Mouse (Mus musculus) heart, embryonic 15.5 days (tissue): ENCODE measurements around the gene Tbc1d14. TPM values are rescaled to one million over a fixed set of nuclear protein-coding genes. Genes with fewer than 3 reads are reported as not detected.

ENCODE experiments used
- ATAC-seq: fragments of 200-750 bp; cut with Nextera tagmentation; replicated peaks from 2 replicates; pipeline ENCODE4 v1.8.0; 2017; ENCODE audit warnings: low read depth, moderate TSS enrichment; ENCODE audit not compliant: insufficient number of reproducible peaks, insufficient read depth, low FRiP score
- H3K27ac ChIP-seq: fragments of 300-500 bp; sonication (generic); 2 replicates; pipeline ENCODE4 v1.5.1; 2015; ENCODE audit warnings: mild to moderate bottlenecking, inconsistent platforms
- H3K27me3 ChIP-seq: fragments of 300-500 bp; sonication (generic); 2 replicates; pipeline ENCODE4 v1.6.1; 2015; ENCODE audit warnings: inconsistent platforms
- H3K36me3 ChIP-seq: fragments of 300-500 bp; sonication (generic); 2 replicates; pipeline ENCODE4 v1.6.1; 2015; ENCODE audit warnings: mild to moderate bottlenecking, inconsistent platforms
- H3K4me1 ChIP-seq: fragments of 300-500 bp; sonication (generic); replicated peaks from 2 replicates; pipeline ENCODE4 v1.6.1; 2015; ENCODE audit warnings: inconsistent platforms
- H3K4me2 ChIP-seq: fragments of 300-500 bp; sonication (generic); 2 replicates; pipeline ENCODE4 v1.6.1; 2015; ENCODE audit warnings: inconsistent platforms, mild to moderate bottlenecking, moderate library complexity
- H3K4me3 ChIP-seq: fragments of 300-500 bp; sonication (generic); 2 replicates; pipeline ENCODE4 v1.5.1; 2015; ENCODE audit warnings: mild to moderate bottlenecking, inconsistent platforms
- H3K9ac ChIP-seq: fragments of 300-500 bp; sonication (generic); 2 replicates; pipeline ENCODE4 v1.6.1; 2015; ENCODE audit warnings: mild to moderate bottlenecking, inconsistent platforms
- H3K9me3 ChIP-seq: fragments of 300-500 bp; sonication (generic); replicated peaks from 2 replicates; pipeline ENCODE4 v1.6.1; 2016; ENCODE audit warnings: inconsistent platforms
- WGBS: fragments of 180-500 bp; shearing (Covaris S2); methylation state at CpG from one replicate; pipeline ENCODE4 v1.1.7; 2015; ENCODE audit warnings: mixed read lengths; 5-methylcytosine and 5-hydroxymethylcytosine counted together
- polyA plus RNA-seq: library from polyadenylated mRNA; unstranded; fragments of >200 nt; fragmentation: Nextera tagmentation; extraction: Ambion mirVana; gene quantifications from 2 replicates; pipeline ENCODE4 v1.2.1, GENCODE M21; 2015

The Tbc1d14 gene
- polyA plus RNA-seq, 1 experiment from 2014 or later: 14.8 TPM

DNA sequence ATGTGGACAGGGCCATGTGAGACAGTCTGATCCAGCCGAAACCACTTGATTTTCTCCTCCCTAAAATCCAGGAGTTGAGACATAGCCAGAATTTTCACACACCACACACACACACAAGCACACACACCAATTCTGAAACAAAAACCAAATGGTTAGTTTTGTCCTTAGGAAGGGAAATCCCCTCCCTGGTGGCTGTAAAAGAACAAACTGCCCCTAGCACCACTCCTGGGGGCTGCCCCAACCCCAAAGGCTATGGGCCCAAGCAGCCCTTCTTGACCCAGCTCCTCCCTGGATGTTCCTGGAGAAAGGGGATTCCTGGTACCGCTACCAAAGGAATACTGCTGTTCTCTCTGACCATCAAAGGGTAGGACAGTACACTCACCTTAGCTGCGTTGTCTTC, 16.6 kb downstream of the Tbc1d14 start:
- Histone ChIP-seq H3K4me2 (no peak overlapping the region), H3K27me3 (no peaks in the 10 kb centered on the region), H3K27ac (no peak overlapping the region), H3K4me1 (peaks cover 45% of the 10 kb centered on the region), H3K9me3 (no peaks in the 10 kb centered on the region), H3K36me3 (no peaks in the 10 kb centered on the region; the same call in 1 of the 2 replicates), H3K9ac (no peak overlapping the region), H3K4me3 (no peak overlapping the region)
- no peak for ATAC-seq
- WGBS: 86% methylated on average over 3 of the region's 3 CpGs

GRCm38 (mm10) chr5:36575745-36576144, 17.3 kb downstream of the Tbc1d14 start:
- Histone ChIP-seq H3K4me3 (no peak overlapping the region), H3K27ac (peak overlapping the region; percentile 63; the same call in 1 of the 2 replicates), H3K4me1 (peaks cover 38% of the 10 kb centered on the region), H3K4me2 (no peak overlapping the region), H3K9me3 (no peaks in the 10 kb centered on the region), H3K9ac (no peak overlapping the region), H3K36me3 (no peaks in the 10 kb centered on the region; the same call in 1 of the 2 replicates), H3K27me3 (no peaks in the 10 kb centered on the region)
- WGBS: 56% methylated on average over 1 of the region's 1 CpGs
- no peak for ATAC-seq

- no peaks in the 10 kb centered on the region for H3K9me3 ChIP-seq
- H3K4me3 ChIP-seq: no peak overlapping the region
- peaks cover 32% of the 10 kb centered on the region for H3K4me1 ChIP-seq
- no peak for ATAC-seq
- H3K27ac ChIP-seq: peak overlapping the region; percentile 63
- 54% methylated on average over 3 of the region's 3 CpGs for WGBS
- no peak overlapping the region for H3K9ac ChIP-seq
- no peaks in the 10 kb centered on the region; the same call in 1 of the 2 replicates for H3K36me3 ChIP-seq
- no peak overlapping the region for H3K4me2 ChIP-seq
- H3K27me3 ChIP-seq: no peaks in the 10 kb centered on the region
Observed at GRCm38 (mm10) chr5:36575227-36575626, 17.8 kb downstream of the Tbc1d14 start.

GRCm38 (mm10) chr5:36574147-36574870, 18.8 kb downstream of the Tbc1d14 start:
- Histone ChIP-seq H3K4me1 (peaks cover 32% of the 10 kb centered on the region), H3K9ac (no peak overlapping the region), H3K27me3 (no peaks in the 10 kb centered on the region), H3K4me2 (no peak overlapping the region), H3K36me3 (no peaks in the 10 kb centered on the region; the same call in 1 of the 2 replicates), H3K27ac (peak overlapping the region; percentile 63), H3K9me3 (no peaks in the 10 kb centered on the region), H3K4me3 (no peak overlapping the region)
- 24% methylated on average over 8 of the region's 8 CpGs for WGBS
- ATAC-seq: no peak; the same call in 1 of the 2 replicates

GRCm38 (mm10) chr5:36573354-36573753, 19.7 kb downstream of the Tbc1d14 start:
- H3K4me2 ChIP-seq: no peak overlapping the region
- H3K27me3 ChIP-seq: no peaks in the 10 kb centered on the region
- no peak for ATAC-seq
- H3K4me3 ChIP-seq: no peak overlapping the region
- H3K4me1 ChIP-seq: peaks cover 29% of the 10 kb centered on the region
- peak overlapping the region; percentile 63; the same call in 1 of the 2 replicates for H3K27ac ChIP-seq
- H3K36me3 ChIP-seq: no peaks in the 10 kb centered on the region; the same call in 1 of the 2 replicates
- no peak overlapping the region for H3K9ac ChIP-seq
- no peaks in the 10 kb centered on the region for H3K9me3 ChIP-seq
- 29% methylated on average over 3 of the region's 3 CpGs for WGBS

GRCm38 (mm10) chr5:36571371-36571770, 21.7 kb downstream of the Tbc1d14 start:
- no peaks in the 10 kb centered on the region for H3K9me3 ChIP-seq
- no peak overlapping the region for H3K4me2 ChIP-seq
- no peak overlapping the region for H3K4me3 ChIP-seq
- H3K4me1 ChIP-seq: peaks cover 34% of the 10 kb centered on the region
- H3K36me3 ChIP-seq: no peaks in the 10 kb centered on the region; the same call in 1 of the 2 replicates
- no peaks in the 10 kb centered on the region for H3K27me3 ChIP-seq
- WGBS: 89% methylated on average over 16 of the region's 16 CpGs
- no peak overlapping the region for H3K9ac ChIP-seq
- no peak overlapping the region for H3K27ac ChIP-seq
- ATAC-seq: no peak

DNA sequence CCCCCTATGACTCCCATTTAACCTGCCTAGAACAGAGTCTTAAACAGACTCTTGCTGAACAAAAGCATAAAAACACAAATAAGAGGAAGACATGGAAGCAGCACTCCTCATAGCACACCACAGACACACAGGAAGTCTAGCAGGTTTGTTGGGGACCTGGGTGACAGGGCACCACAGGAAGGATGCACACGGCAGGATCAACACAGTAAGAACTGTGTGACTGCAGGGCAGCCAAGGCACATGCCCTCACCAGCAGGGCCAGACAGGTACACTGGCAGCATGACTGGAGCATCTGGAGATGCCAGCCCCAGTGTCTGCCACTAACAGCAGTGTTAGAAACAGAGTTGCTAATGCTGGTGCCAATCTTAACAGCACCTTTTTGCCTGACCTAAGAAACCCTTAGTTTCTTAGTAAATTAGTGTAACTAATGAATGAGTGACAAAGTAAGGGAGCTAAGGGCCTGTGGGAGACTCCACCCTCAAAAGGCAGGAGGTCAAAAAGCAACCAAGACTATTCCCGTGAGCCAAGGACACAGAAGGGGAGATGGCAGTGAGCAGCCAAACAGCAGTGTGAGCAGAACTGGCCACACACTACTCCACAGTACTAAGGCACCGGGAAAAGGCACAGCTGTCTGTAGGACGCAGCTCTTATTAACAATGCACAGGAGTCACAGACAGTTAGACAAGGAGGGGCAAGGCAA, 22.4 kb downstream of the Tbc1d14 start:
- no peak for ATAC-seq
- Histone ChIP-seq H3K27me3 (no peaks in the 10 kb centered on the region), H3K36me3 (no peaks in the 10 kb centered on the region; the same call in 1 of the 2 replicates), H3K9me3 (no peaks in the 10 kb centered on the region), H3K4me2 (no peak overlapping the region), H3K4me3 (no peak overlapping the region), H3K4me1 (peaks cover 32% of the 10 kb centered on the region), H3K27ac (no peak overlapping the region), H3K9ac (no peak overlapping the region)
- WGBS: 76% methylated on average over 4 of the region's 4 CpGs

DNA sequence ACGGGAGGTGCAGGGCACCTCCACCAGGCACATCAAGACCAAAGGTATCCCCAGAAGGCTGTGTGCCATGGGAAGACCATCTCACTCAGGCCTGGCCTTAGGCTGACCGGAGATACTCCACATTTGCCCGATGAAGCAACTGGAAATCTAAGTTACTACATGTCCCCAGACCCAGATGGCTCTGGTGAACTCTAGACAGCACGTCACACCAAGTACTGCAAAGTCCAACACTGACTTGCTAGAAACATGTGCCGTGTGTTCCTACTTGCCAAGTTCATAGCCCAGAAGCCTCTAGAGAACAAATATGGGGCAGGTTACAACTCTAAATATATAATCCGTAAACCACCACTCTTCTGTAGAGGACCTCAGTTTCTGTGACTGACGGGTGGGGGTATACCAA, 23.0 kb downstream of the Tbc1d14 start:
- H3K27me3 ChIP-seq: no peaks in the 10 kb centered on the region
- WGBS: 89% methylated on average over 7 of the region's 7 CpGs
- no peak overlapping the region for H3K9ac ChIP-seq
- H3K4me1 ChIP-seq: peaks cover 27% of the 10 kb centered on the region
- ATAC-seq: no peak
- H3K36me3 ChIP-seq: no peaks in the 10 kb centered on the region; the same call in 1 of the 2 replicates
- H3K4me3 ChIP-seq: no peak overlapping the region
- no peak overlapping the region for H3K4me2 ChIP-seq
- no peaks in the 10 kb centered on the region for H3K9me3 ChIP-seq
- no peak overlapping the region for H3K27ac ChIP-seq

DNA sequence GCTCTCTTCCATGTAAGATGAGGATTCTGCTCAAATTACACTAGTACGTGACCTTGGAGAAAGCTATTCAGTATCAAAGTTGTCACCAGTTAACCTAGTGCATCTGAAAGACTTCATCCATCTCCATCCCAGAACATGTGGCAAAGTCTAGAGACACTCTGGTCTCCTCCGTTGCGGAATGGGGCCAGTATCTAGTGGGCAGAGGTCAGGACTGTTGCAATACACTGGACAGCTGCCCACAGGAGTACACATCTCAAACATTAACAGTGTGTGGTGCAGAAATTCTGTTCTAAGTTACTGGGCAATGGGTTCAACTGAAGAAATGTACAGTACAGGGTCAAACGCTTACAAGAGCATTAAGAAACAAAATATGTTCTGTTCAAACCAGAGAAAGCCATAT, 25.0 kb downstream of the Tbc1d14 start:
- no peak for ATAC-seq
- Histone ChIP-seq H3K36me3 (no peaks in the 10 kb centered on the region; the same call in 1 of the 2 replicates), H3K9ac (no peak overlapping the region), H3K4me2 (no peak overlapping the region), H3K9me3 (no peaks in the 10 kb centered on the region), H3K4me3 (no peak overlapping the region), H3K4me1 (peaks cover 14% of the 10 kb centered on the region), H3K27ac (no peak overlapping the region), H3K27me3 (no peaks in the 10 kb centered on the region)
- WGBS: 70% methylated on average over 4 of the region's 4 CpGs

DNA sequence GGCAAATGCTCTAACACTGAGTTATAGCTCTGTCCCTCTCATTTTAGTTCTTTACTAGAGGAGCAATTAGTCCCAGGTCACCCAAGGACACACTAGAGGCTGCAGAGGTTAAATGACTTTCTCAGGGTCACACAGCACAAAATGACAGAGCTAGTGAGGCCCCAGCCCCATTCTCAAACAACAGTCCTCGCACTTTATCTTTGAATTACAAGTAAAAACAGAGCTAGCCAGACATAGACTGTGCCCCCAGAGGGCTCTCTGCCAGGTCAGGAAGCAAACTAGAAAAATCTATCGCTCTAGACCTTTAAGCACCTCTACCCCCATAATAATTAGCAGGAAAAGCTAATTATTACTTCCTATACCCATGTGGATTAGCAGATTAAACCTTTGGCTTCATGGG, 25.4 kb downstream of the Tbc1d14 start:
- H3K36me3 ChIP-seq: no peaks in the 10 kb centered on the region; the same call in 1 of the 2 replicates
- H3K4me2 ChIP-seq: no peak overlapping the region
- no peak overlapping the region for H3K4me3 ChIP-seq
- H3K27ac ChIP-seq: no peak overlapping the region
- H3K9ac ChIP-seq: no peak overlapping the region
- peaks cover 16% of the 10 kb centered on the region for H3K4me1 ChIP-seq
- WGBS: 40% methylated on average over 2 of the region's 2 CpGs
- no peaks in the 10 kb centered on the region for H3K9me3 ChIP-seq
- H3K27me3 ChIP-seq: no peaks in the 10 kb centered on the region
- no peak for ATAC-seq

- no peaks in the 10 kb centered on the region for H3K9me3 ChIP-seq
- no peak overlapping the region for H3K27ac ChIP-seq
- no peak overlapping the region for H3K9ac ChIP-seq
- H3K4me1 ChIP-seq: peaks cover 29% of the 10 kb centered on the region
- 66% methylated on average over 9 of the region's 9 CpGs for WGBS
- H3K4me3 ChIP-seq: no peak overlapping the region
- H3K27me3 ChIP-seq: no peaks in the 10 kb centered on the region
- H3K36me3 ChIP-seq: no peaks in the 10 kb centered on the region
- H3K4me2 ChIP-seq: no peak overlapping the region
- ATAC-seq: no peak
Observed at GRCm38 (mm10) chr5:36564530-36564929, 28.5 kb downstream of the Tbc1d14 start.
